Mouse (Mus musculus) intestine, postnatal 0 days (tissue): ENCODE results near the gene Myl7. TPM values are rescaled to one million over a fixed set of nuclear protein-coding genes. Genes with fewer than 3 reads are reported as not detected.

Experiments used
- ATAC-seq: fragments of 200-750 bp; cut with Nextera tagmentation; 2 replicates; pipeline ENCODE4 v1.8.0; 2017; ENCODE audit warnings: mild to moderate bottlenecking, moderate TSS enrichment, moderate library complexity
- H3K27ac ChIP-seq: fragments of 300-500 bp; sonication (generic); 2 replicates; pipeline ENCODE4 v1.5.1; 2014; ENCODE audit warnings: mild to moderate bottlenecking, low read depth, low read length, moderate library complexity
- H3K27me3 ChIP-seq: fragments of 300-500 bp; sonication (generic); replicated peaks from 2 replicates; pipeline ENCODE4 v1.6.1; 2014; ENCODE audit warnings: low read length, mixed read lengths; ENCODE audit not compliant: control insufficient read depth, insufficient read depth
- H3K36me3 ChIP-seq: fragments of 300-500 bp; sonication (generic); 2 replicates; pipeline ENCODE4 v1.6.1; 2014; ENCODE audit warnings: mild to moderate bottlenecking, moderate library complexity; ENCODE audit not compliant: control insufficient read depth, insufficient read depth
- H3K4me1 ChIP-seq: fragments of 300-500 bp; sonication (generic); replicated peaks from 2 replicates; pipeline ENCODE4 v1.6.1; 2014; ENCODE audit warnings: antibody characterized with exemption, low read length, mixed read lengths; ENCODE audit not compliant: control insufficient read depth, insufficient read depth
- H3K4me2 ChIP-seq: fragments of 300-500 bp; sonication (generic); replicated peaks from 2 replicates; pipeline ENCODE4 v1.6.1; 2014; ENCODE audit warnings: low read depth, mild to moderate bottlenecking, moderate library complexity
- H3K4me3 ChIP-seq: fragments of 300-500 bp; sonication (generic); 2 replicates; pipeline ENCODE4 v1.5.1; 2014; ENCODE audit warnings: low read depth, low read length
- H3K9ac ChIP-seq: fragments of 300-500 bp; sonication (generic); 2 replicates; pipeline ENCODE4 v1.6.1; 2014; ENCODE audit warnings: mild to moderate bottlenecking, low read depth, low read length
- H3K9me3 ChIP-seq: fragments of 300-500 bp; sonication (generic); 2 replicates; pipeline ENCODE4 v1.6.1; 2016; ENCODE audit warnings: mixed run types; ENCODE audit not compliant: control insufficient read depth
- CTCF ChIP-seq: sonication (generic); IDR thresholded peaks from 2 replicates; pipeline ENCODE4 v1.5.1; 2016; ENCODE audit warnings: low read depth, mild to moderate bottlenecking, control low read depth, antibody characterized with exemption, moderate library complexity
- WGBS: fragments of 180-500 bp; shearing (Covaris S2); extraction: QIAGEN DNeasy Blood & Tissue Kit; methylation state at CpG from one replicate; pipeline ENCODE4 v1.1.7; 2014; 5-methylcytosine and 5-hydroxymethylcytosine counted together
- polyA plus RNA-seq: library from polyadenylated mRNA; unstranded; fragments of >200 nt; fragmentation: Nextera tagmentation; extraction: Ambion mirVana; gene quantifications from 2 replicates; pipeline ENCODE4 v1.2.1, GENCODE M21; 2015

The Myl7 gene
- polyA plus RNA-seq, 1 experiment from 2014 or later: 20.9 TPM

DNA sequence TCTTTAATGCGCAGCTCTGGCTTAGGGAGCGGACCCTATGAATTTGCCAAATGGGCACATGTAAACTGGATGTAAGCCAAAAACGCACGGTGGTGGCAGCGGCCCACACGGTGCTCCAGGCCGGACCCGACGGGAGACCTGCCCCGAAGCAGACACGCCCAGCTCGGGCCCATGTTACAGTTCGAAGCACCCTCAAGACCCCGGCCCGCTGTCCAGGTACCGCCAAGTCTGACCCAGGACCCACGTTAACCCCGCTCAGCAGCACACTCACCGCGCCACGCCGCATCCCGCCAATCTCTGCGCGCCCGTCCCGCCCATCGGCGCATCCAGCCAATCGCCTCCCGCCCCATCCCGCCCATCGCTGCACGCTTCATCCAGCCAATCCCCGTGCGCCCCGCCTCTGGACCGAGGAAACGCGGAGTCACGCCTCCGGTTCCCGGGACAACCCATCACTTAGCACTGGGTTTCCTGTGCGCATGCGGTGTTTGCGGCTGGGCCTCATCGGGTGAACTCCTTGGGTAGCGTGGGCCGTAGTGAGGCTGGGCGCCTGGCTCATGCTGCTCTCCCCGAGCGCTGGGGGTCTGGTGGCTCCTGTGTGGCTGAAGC lies 20.6 kb downstream of the Myl7 start, which contains the start of gene Pold2:
Gene Pold2, minus strand, starts transcription at position 372 of the 606 bp plus-strand sequence.
- Histone ChIP-seq H3K4me1 (0 out of 2 replicates have a peak, but pooled peaks cover 3% of the 10 kb centered on the region), H3K9me3 (no peaks in the 10 kb centered on the region), H3K9ac (peak within 1 kb of the TSS; percentile 52), H3K27me3 (no peaks in the 10 kb centered on the region), H3K36me3 (peaks cover 22% of the 10 kb centered on the region; the same call in 1 of the 2 replicates), H3K4me2 (peak within 1 kb of the TSS; percentile 81), H3K27ac (no peak within 1 kb of the TSS), H3K4me3 (peak within 1 kb of the TSS; percentile 61)
- under 1% methylated on average over 52 of the region's 52 CpGs for WGBS
- TF ChIP-seq CTCF: no peak
- peak; percentile 97 for ATAC-seq

DNA sequence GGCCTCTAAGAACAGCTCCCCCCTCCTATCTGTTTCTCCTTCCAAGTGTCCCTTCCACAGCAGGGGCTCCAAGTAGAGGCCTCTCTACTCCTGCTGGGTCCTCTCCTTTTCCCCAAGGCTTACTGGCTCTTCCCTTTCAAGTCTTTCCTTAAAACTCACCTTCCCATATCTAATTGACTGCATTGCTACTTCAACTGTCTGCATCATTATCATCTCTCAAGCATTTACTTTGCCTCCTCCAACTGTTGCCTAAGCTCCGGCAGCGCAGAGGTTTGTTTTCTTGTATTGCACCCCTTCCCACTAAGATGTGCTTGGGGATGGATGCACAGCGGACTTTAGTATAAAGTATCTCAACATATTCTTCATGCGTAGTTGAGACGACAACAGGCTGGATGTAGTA lies 21.2 kb downstream of the Myl7 start:
- Histone ChIP-seq H3K9ac (no peak overlapping the region), H3K36me3 (peaks cover 28% of the 10 kb centered on the region; the same call in 1 of the 2 replicates), H3K27ac (no peak overlapping the region), H3K4me2 (peak overlapping the region; percentile 81), H3K4me3 (peak overlapping the region; percentile 61), H3K27me3 (no peaks in the 10 kb centered on the region), H3K4me1 (0 out of 2 replicates have a peak, but pooled peaks cover 3% of the 10 kb centered on the region), H3K9me3 (no peaks in the 10 kb centered on the region)
- no peak for ATAC-seq
- no peak for TF ChIP-seq CTCF
- 4% methylated on average over 5 of the region's 5 CpGs for WGBS

DNA sequence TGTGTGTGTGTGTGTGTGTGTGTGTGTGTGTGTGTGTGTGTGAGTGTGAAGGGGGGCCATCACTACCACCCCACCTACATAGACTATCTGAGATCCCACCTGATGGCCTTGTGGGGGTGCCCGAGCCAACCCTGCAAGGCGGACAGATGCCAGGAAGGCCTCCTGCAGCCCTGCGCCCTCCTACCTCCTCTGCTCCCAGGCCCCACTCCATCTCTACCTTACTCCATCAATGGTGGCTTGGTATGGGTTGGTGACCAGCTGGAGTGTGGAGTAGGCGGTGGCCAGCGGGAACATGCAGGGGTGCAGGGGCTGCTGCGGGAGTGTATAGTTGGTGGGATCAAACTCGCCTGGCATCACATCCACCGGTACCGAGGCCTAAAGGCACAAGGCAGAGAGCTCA lies 25.4 kb downstream of the Myl7 start:
- Histone ChIP-seq H3K4me1 (no peaks in the 10 kb centered on the region), H3K9ac (no peak overlapping the region), H3K9me3 (no peaks in the 10 kb centered on the region), H3K27me3 (no peaks in the 10 kb centered on the region), H3K27ac (no peak overlapping the region), H3K4me2 (no peak overlapping the region), H3K4me3 (no peak overlapping the region), H3K36me3 (peaks cover 53% of the 10 kb centered on the region)
- TF ChIP-seq CTCF: no peak
- 94% methylated on average over 9 of the region's 9 CpGs for WGBS
- ATAC-seq: no peak

DNA sequence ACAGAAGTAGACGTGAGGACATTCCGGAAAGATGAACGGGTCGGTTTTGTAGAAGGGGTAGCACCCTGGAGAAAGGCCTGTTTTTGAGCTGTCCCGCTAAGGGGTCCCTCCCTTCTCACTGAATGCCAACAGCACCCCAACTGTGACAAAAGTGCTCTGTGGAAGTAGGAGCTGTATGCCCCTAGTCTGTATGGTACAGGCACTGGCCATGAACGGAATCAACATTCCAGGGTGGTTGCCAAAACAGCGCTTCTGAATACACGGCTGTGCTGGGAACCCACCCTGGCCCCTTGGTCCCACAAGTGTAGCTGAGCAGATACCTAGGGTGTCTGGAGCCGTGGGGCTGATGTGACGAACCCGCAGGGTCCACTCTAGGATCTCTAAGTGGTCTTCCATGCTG lies 25.9 kb downstream of the Myl7 start:
- Histone ChIP-seq H3K27ac (no peak overlapping the region), H3K4me2 (no peak overlapping the region), H3K9me3 (no peaks in the 10 kb centered on the region), H3K4me3 (no peak overlapping the region), H3K27me3 (no peaks in the 10 kb centered on the region), H3K36me3 (peaks cover 53% of the 10 kb centered on the region), H3K9ac (no peak overlapping the region), H3K4me1 (no peaks in the 10 kb centered on the region)
- ATAC-seq: no peak
- 93% methylated on average over 11 of the region's 11 CpGs for WGBS
- no peak for TF ChIP-seq CTCF

DNA sequence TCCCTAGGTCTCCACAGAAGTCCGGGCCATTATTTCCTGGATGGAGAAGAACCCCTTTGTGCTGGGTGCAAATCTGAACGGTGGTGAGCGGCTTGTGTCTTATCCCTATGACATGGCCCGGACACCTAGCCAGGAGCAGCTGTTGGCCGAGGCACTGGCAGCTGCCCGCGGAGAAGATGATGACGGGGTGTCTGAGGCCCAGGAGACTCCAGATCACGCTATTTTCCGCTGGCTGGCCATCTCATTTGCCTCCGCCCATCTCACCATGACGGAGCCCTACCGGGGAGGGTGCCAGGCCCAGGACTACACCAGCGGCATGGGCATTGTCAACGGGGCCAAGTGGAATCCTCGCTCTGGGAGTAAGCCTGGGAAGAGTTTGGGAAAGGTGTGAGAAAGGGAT lies 28.5 kb downstream of the Myl7 start:
- no peak for ATAC-seq
- whole genome bisulfite sequencing: 85% methylated on average over 16 of the region's 16 CpGs
- no peak overlapping the region for H3K4me3 ChIP-seq
- H3K4me1 ChIP-seq: no peaks in the 10 kb centered on the region
- H3K9ac ChIP-seq: no peak overlapping the region
- H3K36me3 ChIP-seq: peaks cover 52% of the 10 kb centered on the region
- no peak for TF ChIP-seq CTCF
- no peak overlapping the region for H3K4me2 ChIP-seq
- H3K9me3 ChIP-seq: no peaks in the 10 kb centered on the region
- no peaks in the 10 kb centered on the region for H3K27me3 ChIP-seq
- no peak overlapping the region for H3K27ac ChIP-seq

DNA sequence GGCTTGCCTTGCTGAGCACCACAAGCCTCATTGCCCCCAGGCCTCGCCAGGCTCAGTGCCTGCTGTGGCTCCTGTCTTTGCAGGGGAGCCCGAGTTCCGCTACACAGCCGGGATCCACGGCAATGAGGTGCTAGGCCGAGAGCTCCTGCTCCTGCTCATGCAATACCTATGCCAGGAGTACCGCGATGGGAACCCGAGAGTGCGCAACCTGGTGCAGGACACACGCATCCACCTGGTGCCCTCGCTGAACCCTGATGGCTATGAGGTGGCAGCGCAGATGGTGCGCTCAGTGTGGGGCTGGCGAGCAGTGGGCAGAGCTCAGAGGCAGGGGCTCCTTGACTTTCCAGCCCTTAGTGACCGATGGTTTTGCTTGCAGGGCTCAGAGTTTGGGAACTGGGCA lies 29.3 kb downstream of the Myl7 start:
- no peak for TF ChIP-seq CTCF
- no peak overlapping the region for H3K4me3 ChIP-seq
- 93% methylated on average over 16 of the region's 16 CpGs for WGBS
- ATAC-seq: no peak
- no peak overlapping the region for H3K9ac ChIP-seq
- H3K4me1 ChIP-seq: no peaks in the 10 kb centered on the region
- H3K27ac ChIP-seq: no peak overlapping the region
- H3K27me3 ChIP-seq: no peaks in the 10 kb centered on the region
- peaks cover 44% of the 10 kb centered on the region for H3K36me3 ChIP-seq
- no peaks in the 10 kb centered on the region for H3K9me3 ChIP-seq
- no peak overlapping the region for H3K4me2 ChIP-seq
